Mouse (Mus musculus) ES-Bruce4 (cell line): ENCODE measurements around the gene Gm49342. TPM values are rescaled to one million over a fixed set of nuclear protein-coding genes. Genes with fewer than 3 reads are reported as not detected.
A peak's percentile ranks its signal among the peaks of the same experiment; 100 is the strongest.
"Not testable (repeated sequence)": the region's sequence is repeated elsewhere in the genome, so short reads cannot be mapped to it uniquely, and the experiment has no call there.

ENCODE experiments used
- H3K27ac ChIP-seq: 2 replicates; pipeline ENCODE4 v1.5.1; 2012; ENCODE audit warnings: low read length, inconsistent platforms; ENCODE audit not compliant: insufficient read depth
- H3K27me3 ChIP-seq: 2 replicates; pipeline ENCODE4 v1.6.1; 2012; ENCODE audit warnings: mild to moderate bottlenecking, low read length, inconsistent platforms; ENCODE audit not compliant: control insufficient read depth, poor library complexity, insufficient read depth, severe bottlenecking
- H3K36me3 ChIP-seq: 2 replicates; pipeline ENCODE4 v1.6.1; 2012; ENCODE audit warnings: inconsistent platforms, mild to moderate bottlenecking, low read length, moderate library complexity; ENCODE audit not compliant: control insufficient read depth, poor library complexity, insufficient read depth, severe bottlenecking
- H3K4me1 ChIP-seq: one replicate; pipeline ENCODE4 v1.8.1; 2011; ENCODE audit warnings: low read length; ENCODE audit not compliant: control insufficient read depth, insufficient read depth
- H3K4me3 ChIP-seq: 2 replicates; pipeline ENCODE4 v1.5.1; 2011; ENCODE audit warnings: low read depth, mild to moderate bottlenecking, low read length
- H3K9ac ChIP-seq: 2 replicates; pipeline ENCODE4 v1.6.1; 2012; ENCODE audit warnings: low read depth, mild to moderate bottlenecking, inconsistent platforms; ENCODE audit not compliant: poor library complexity, severe bottlenecking
- H3K9me3 ChIP-seq: replicated peaks from 2 replicates; pipeline ENCODE4 v1.6.1; 2012; ENCODE audit warnings: mild to moderate bottlenecking, low read length, inconsistent platforms; ENCODE audit not compliant: control insufficient read depth, poor library complexity, insufficient read depth, severe bottlenecking
- CTCF ChIP-seq: IDR thresholded peaks from one replicate; pipeline ENCODE4 v1.8.1; 2011; ENCODE audit warnings: low read depth, low read length
- EP300 ChIP-seq: IDR thresholded peaks from 2 replicates; pipeline ENCODE4 v1.6.1; 2011; ENCODE audit warnings: low read depth, low read length; ENCODE audit not compliant: insufficient read depth
- POLR2A ChIP-seq: IDR thresholded peaks from one replicate; pipeline ENCODE4 v1.8.1; 2011; ENCODE audit warnings: low read length; ENCODE audit not compliant: insufficient read depth
- polyA plus RNA-seq: library from polyadenylated mRNA; stranded (reverse); fragments of >200 nt; gene quantifications from 2 replicates; pipeline ENCODE4 v1.2.4, GENCODE M21; 2011; ENCODE audit warnings: low read depth; ENCODE audit not compliant: missing spikeins, insufficient read depth, insufficient read length

Gene Gm49342
- polyA plus RNA-seq, 1 experiment, result 24.9 TPM

DNA sequence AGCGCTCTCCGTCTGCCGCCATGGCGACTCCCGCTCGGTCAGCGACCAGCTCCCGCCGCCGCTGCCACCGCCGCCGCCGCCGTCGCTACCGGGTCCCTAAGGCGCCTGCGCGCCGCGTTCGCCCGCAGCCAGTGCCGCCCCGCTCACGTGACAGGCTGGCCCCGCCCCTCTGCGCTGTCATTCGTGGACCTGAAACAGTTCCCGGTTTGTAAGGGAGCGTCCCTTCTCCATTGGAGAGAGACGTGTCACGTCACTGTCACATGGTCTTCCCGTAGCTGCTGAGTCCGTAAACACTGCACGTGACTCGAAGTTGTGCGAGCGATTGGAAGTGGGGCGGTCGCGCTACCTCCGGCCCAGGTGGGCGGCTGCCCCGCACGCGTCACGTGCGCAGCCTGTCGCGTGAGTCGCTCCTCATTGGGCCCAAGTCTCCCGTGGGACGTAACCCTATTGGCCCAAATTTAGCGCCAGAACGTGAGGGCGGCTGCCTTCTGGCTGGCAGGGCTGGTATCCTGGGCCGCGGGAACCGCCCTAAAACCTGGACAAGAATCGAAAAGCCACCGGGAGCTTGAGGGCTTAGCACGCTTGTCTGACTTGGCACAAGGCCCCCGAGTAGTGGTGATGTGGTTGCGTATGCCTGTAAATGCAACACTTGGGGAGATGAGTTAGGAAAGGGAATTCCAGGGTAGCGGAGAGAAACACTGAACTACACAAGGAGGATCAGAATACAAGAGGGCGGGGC is 13.4 kb upstream of the Gm49342 start, which contains the start of the genes Pip4p1 and Pnp:
Gene Pip4p1, minus strand, starts transcription at position 103 of the 739 bp plus-strand sequence.
Gene Pnp, plus strand, starts transcription at position 329 of the 739 bp plus-strand sequence.
- no peak for TF ChIP-seq CTCF
- 0 out of 2 replicates have a peak, but pooled peaks have one; percentile 24 for TF ChIP-seq EP300
- peak; percentile 69 for TF ChIP-seq POLR2A
- Histone ChIP-seq H3K27me3 (no peaks in the 10 kb centered on the region), H3K36me3 (peaks cover 37% of the 10 kb centered on the region), H3K9me3 (no peaks in the 10 kb centered on the region), H3K9ac (peak within 1 kb of the TSS; percentile 77), H3K4me3 (peak within 1 kb of the TSS; percentile 85), H3K27ac (peak within 1 kb of the TSS; percentile 90), H3K4me1 (no peaks in the 10 kb centered on the region)

DNA sequence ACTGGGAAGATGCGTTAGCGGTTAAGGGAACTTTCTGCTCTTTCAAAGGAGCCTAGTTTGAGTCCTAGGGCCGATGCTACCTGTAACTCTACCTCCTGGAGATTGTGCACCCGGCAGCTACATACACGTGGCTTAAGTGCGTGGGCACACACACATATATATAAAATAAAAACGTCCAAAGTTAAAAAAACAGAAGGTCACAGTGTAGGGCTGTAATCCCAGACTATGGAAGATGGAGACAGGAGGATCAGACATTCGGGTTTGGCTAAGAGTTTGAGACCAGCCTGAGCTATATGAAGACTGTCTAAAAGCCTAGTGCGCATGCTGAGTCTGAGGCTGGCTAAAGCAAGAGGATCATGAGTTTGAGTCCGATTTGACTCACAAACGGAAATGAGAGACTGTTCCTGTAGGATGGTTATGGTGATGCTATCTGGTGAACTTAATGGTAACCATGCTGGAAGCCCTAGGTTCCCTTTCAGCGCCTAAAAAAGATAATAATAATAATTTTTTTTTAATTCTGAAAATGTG is 12.8 kb upstream of the Gm49342 start:
- no peak for TF ChIP-seq POLR2A
- no peak for TF ChIP-seq CTCF
- no peak for TF ChIP-seq EP300
- Histone ChIP-seq H3K4me1 (no peaks in the 10 kb centered on the region), H3K27ac (peak overlapping the region; percentile 90), H3K9me3 (no peaks in the 10 kb centered on the region), H3K4me3 (peak overlapping the region; percentile 85), H3K36me3 (peaks cover 33% of the 10 kb centered on the region), H3K27me3 (no peaks in the 10 kb centered on the region), H3K9ac (peak overlapping the region; percentile 77)

- Histone ChIP-seq H3K36me3 (peaks cover 5% of the 10 kb centered on the region), H3K9me3 (no peaks in the 10 kb centered on the region), H3K27ac (no peak overlapping the region), H3K4me3 (no peak overlapping the region), H3K4me1 (no peaks in the 10 kb centered on the region), H3K9ac (no peak overlapping the region), H3K27me3 (no peaks in the 10 kb centered on the region)
- TF ChIP-seq CTCF (no peak), POLR2A (no peak), EP300 (no peak)
Observed at GRCm38 (mm10) chr14:50936649-50937048, 7.7 kb upstream of the Gm49342 start.

- Histone ChIP-seq H3K9me3 (no peaks in the 10 kb centered on the region), H3K27me3 (no peaks in the 10 kb centered on the region), H3K27ac (peak overlapping the region; percentile 59), H3K36me3 (peaks cover 5% of the 10 kb centered on the region), H3K4me1 (no peaks in the 10 kb centered on the region), H3K4me3 (peak overlapping the region; percentile 40), H3K9ac (peak overlapping the region; percentile 49; the same call in 1 of the 2 replicates)
- TF ChIP-seq CTCF (no peak), EP300 (no peak), POLR2A (no peak)
Observed at GRCm38 (mm10) chr14:50938119-50938908, 6.0 kb upstream of the Gm49342 start.

DNA sequence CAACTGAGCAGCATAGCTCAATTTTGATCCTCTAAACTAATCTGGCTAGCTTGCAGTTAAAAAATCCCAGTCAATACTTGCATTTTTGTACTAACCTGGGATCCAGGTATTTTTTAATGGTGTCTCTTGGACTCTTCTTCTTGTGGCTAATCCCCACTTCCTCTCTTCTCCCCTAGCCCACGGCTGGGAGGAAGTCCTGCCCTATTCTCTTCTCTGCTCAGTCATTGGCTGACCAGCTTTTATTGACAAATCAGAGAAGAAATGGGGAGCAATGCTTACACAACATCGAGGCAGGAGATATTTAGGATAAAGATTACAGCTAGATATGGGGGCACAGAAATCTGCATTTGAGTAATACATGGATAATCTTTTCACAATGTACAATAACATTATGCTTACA is 5.4 kb upstream of the Gm49342 start:
- Histone ChIP-seq H3K27ac (no peak overlapping the region; the same call in 1 of the 2 replicates), H3K27me3 (no peaks in the 10 kb centered on the region), H3K36me3 (peaks cover 5% of the 10 kb centered on the region), H3K9ac (peak overlapping the region; percentile 49; the same call in 1 of the 2 replicates), H3K4me3 (no peak overlapping the region; the same call in 1 of the 2 replicates), H3K9me3 (no peaks in the 10 kb centered on the region), H3K4me1 (peaks cover 2% of the 10 kb centered on the region)
- TF ChIP-seq EP300, result no peak

DNA sequence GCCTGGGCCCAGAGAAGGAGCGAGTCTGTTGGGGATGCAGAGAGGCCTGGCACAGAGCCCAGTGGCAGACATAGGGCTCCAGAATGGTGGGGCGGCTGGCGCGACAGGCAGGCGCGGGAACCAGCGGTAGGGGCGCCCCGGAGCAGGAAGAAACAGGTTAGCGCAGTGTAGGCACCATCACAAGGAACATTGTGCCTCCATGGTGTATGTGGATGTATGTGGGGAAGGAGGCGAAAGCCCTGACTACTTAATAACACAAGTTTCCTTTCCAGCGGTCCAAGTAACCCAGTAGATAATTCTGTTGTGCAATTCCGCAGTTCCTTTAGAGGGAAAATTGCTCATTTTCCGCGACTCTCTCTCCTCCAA is 334 bp downstream of the Gm49342 start:
- H3K36me3 ChIP-seq, H3K9me3 ChIP-seq: not testable (repeated sequence)
- H3K27ac ChIP-seq, result peak overlapping the region; percentile 77

GRCm38 (mm10) chr14:50945081-50945480 is 764 bp downstream of the Gm49342 start:
- H3K4me1 ChIP-seq, H3K27me3 ChIP-seq, H3K36me3 ChIP-seq, H3K9me3 ChIP-seq: not testable (repeated sequence)
- H3K9ac ChIP-seq, result peak overlapping the region; percentile 57
- peak overlapping the region; percentile 52 for H3K4me3 ChIP-seq
- H3K27ac ChIP-seq, result peak overlapping the region; percentile 77

More for the DNA sequence above, 334 bp downstream of the Gm49342 start:
- Histone ChIP-seq H3K9ac (peak overlapping the region; percentile 57), H3K4me3 (peak overlapping the region; percentile 52)
- H3K4me1 ChIP-seq, H3K27me3 ChIP-seq: not testable (repeated sequence)

DNA sequence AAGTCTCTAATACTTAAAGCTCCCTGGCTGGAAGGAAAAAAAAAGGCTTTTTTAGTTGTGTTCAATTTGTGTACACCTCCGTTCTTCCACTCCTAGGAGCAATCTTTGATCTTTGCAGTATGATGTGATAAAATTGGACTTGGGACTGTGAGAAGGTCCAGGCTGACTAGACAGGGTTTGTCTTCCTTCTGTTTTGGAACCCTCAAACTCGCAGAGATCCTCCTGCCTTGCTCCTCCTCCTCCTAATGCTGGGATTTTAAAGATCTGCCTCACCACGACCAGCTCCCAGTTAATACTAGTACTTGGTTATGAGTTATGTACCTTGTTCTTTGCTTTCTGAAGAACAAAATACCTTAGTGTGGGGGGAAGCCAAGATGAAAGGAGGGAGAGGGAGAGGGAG is 1.2 kb downstream of the Gm49342 start:
- peak overlapping the region; percentile 57; the same call in 1 of the 2 replicates for H3K9ac ChIP-seq
- H3K36me3 ChIP-seq, H3K9me3 ChIP-seq, H3K4me1 ChIP-seq, H3K27ac ChIP-seq, H3K27me3 ChIP-seq: not testable (repeated sequence)
- H3K4me3 ChIP-seq, result peak overlapping the region; percentile 54
